Mouse (Mus musculus): ENCODE measurements around the gene Cep55.

Cep55 gene

DNA sequence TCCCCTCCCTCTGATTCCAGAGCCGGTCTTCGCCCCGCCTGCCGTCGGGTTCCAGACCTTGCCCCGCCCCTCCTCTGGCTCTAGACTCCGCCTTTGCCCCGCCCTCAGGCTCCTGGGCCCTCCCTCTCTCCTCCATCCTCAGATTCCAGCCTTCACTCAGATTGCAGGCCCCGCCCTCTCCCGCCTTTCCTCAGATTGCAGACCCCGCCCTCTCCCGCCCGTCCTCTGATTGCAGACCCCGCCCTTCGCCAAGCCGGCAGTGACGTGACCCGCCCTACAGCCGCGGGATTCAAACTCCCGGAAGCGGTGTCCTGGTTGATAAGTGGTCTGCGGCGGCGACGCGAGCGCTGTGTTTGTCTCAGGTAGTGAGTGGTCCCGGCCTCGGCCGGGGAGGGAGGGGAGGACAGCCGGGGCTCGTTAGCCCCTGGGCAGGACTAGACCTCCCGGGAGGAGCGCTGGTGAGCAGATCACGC, at the start of gene Cep55:
Gene Cep55, plus strand, starts transcription at position 292 of the 473 bp plus-strand sequence.
- peak; percentile 95 for DNase-seq (ENCODE audit: low read depth)

DNA sequence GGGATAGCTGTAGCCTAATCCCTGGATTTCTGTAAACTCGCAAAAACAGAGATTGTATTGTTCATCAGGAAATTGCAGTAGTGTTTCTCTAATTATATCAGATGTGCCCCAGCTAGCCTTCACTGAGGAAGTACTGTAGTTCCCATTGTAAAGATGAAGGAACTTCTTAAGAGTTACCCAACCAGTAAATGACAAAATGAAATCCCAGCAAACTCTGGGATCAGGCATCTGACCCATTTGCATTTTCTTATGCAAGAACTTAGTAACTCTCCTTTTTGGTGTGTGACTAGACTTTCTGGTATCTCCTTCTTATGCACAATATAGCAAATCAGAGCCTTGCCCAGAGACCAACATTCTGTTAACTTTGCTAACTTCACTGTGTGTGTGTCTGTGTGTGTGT, 43.4 kb upstream of the Cep55 start:
- no peak for DNase-seq (ENCODE audit: low read depth)

DNA sequence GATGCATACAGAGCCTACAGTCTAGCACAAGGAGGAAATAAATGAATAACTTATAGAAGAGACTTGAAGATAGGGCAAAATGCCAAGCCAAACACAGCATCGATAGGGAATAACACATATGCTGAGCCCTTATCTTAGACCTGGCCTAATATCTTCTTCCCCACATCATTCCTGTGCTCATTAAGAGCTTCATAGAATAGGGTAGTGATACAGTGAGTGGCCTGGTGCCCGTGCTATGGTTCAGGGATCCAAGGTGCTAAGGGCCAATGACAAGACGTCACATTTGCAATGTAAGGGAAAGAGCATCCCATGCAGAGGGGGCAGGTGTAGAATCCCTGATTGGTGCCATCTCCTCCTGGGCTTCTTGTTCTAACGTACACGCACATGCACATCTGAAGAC, 40.4 kb upstream of the Cep55 start:
- no peak for DNase-seq (ENCODE audit: low read depth)

DNA sequence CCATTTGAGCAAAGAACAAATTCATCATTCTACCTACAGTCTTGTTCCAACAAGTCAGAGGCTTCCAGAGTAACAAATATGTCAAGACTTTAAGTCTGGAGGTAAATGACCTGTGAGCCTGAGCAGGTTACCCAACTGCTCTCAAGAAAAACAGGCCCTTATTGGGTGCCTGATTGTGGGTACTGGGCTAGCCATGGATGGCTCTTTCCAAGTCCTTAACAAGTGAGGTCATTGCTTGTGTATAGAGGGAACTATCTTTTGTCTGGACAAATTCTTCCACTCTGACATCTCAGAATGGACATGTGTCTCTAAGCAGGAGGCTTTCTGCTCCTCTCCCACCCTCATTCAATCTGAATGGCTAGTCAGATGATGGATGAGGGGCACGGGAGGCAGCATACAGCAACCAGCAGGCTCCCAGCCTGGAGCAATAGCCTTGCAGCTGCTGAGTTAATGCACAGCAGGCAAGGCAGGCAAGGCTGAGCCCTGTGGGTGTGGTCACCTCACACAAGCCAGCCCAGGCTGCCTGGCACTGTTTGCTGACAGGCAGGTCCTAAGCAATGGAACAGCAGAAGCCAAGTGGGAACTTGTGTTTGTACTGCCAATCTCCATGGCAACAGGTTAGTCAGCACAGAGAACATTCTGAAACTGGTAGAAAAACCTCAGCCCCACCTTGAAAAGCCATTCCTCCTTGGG, 39.5 kb upstream of the Cep55 start:
- DNase-seq (ENCODE audit: low read depth): peak; percentile 47

DNA sequence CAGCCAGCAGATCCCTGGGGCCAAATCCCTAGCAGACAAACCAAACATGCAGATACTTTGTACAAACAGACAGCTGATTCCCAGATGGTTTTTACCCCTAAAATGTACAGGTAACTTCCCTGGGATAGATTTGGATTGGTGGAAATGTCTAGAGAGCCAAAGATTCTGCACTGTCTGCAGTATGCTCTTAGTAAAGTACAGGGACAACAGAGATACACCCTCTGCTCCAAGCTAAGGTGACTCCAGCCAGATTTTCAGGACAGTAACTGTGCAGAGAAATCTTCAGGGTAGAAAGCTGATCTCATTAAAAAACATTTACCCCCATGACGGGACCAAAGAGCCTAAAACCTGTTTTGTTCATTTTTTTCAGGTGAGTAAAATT, 38.9 kb upstream of the Cep55 start:
- DNase-seq (ENCODE audit: low read depth): no peak

DNA sequence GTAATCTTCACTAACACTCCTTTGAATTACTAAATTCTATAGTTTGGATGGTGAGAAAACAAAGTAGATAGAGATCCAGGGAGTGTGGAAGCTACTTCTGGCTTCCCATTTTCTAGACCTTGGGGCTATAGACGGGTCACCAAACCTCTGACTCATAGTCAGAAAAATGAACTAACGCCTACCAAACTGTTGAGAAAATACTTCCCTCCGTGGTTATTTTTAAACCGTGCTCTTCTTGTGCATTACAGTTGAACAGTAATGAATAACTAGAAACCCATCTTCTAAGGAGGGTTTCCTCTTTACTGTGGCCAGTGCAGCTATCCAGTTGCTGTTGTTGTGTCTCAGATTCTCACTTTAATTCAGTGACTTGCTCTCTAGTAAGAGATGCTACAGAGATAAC, 32.1 kb upstream of the Cep55 start:
- DNase-seq (ENCODE audit: low read depth): peak; percentile 29

DNA sequence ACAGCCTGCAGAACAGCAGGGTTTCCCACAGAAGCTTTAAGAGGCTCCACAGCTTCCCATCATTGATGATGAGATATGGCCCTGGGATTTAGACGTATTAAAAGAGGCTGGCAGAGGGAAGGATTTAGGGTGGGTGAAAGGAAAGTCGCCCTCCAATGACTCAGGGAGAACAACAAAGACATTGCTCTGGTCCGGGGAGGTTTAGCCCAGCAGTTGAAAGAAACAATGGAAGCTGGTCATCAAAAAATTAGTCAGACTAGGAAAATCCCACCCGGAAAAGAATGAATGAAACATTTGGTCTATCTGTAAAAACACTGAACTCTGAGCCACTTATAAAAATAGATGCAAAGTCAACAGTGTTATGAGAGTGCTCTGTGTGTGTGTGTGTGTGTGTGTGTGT, 31.2 kb upstream of the Cep55 start:
- DNase-seq (ENCODE audit: low read depth): no peak

DNA sequence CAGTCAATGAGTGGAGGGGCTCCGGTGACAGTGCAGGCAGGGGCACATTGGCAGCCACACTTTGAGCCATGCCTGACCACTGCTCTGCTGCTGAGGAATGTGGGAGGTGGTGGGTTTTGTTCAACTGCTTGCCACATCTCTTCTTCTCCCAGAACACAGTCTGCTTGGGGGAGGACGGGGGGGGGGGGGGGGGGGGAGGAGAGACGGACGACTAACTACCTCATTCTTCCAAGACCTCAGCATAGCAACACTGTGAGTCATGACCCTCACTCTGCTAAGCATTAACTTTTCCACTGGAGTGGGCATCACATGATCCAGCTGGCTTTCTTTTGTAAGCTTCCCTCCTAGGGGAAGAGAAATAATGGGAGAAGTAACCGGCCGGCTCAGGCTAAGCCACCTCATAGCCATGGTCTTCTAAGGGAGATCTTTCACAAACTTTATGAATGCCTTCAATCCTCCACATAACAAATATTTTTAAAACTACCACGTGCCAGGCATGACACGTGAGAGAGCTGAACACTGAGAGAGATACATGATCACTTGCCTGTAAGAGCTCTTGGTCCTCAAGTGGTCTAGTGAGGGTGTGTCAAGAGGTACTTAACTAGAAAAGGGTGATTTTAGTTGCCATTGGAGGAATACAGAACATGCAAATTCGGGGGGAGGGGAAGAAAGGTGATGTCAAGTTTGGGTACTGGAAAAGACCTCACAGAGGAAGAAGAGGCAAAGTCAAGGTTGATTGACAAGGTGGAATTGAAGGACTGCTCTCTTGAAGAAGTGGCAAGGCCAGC, 29.4 kb upstream of the Cep55 start:
- no peak for DNase-seq (ENCODE audit: low read depth)

DNA sequence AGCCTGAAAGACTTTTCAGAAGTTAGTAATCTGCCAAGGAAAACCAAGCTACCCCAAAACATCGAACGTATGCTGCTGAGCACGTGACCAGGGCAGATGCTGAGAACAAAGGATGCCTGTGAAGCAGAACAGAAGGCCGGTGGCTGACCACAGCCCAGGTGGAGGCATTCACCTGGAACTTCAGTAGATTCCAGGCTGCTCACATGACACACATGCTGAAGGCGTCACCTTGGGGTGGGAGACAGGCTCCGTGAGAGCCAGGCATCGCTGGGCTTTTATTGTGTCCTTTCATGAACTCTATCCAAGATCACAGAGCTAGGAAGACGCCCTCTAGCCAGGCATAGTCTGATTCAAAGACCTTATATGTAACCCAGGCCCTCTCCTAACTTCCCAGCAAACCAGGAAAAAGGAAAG, 28.6 kb upstream of the Cep55 start:
- DNase-seq (ENCODE audit: low read depth): no peak

DNA sequence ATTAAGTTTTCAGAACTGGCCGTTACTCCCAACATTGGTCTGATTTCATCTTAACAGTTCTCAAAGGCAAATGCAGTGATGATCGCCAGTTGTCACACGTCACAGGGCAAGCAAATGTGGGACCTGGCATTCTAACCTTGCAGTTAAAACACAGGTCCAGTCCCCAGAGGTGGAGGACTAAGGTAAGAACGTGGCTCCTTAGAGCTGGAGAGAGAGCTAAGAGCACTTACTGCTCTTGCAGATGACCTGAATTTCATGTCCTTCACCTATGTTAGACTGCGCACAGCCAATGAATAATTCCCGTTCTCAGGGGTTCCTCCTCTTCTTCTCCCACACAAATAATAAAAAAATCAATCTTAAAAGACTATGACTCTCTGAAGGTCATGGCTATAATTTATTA, 27.4 kb upstream of the Cep55 start:
- no peak for DNase-seq (ENCODE audit: low read depth)

DNA sequence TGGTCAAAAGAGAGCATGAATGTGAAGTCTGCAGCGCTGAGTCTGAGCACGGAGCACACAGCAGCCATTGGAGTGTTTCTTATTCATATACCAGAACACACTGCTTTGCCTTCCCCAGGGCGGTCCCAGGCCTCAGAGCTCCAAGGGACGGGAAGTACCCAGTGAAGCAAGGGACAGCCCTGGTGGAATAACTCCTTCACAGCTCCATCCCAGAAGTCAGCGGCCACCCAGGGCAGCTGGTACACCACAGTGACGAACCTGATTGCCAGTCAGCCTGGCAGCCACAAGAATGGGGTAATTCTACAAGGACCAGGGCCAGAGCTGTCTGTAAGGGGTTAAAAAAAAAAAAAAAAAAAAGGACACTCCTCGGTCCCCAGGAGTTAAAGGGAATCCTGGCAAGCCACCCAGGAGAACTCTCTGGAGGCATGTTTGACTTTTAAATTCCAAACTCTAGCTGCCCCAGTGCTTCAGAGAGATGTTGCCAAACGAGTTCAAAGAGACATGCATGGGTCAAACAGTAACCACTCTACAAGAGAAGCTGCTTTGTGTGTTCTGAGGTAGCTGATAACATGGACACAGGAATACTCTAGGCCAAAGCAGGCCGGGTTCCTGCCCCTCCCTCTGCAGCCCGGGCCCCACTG, 26.8 kb upstream of the Cep55 start:
- no peak for DNase-seq (ENCODE audit: low read depth)

DNA sequence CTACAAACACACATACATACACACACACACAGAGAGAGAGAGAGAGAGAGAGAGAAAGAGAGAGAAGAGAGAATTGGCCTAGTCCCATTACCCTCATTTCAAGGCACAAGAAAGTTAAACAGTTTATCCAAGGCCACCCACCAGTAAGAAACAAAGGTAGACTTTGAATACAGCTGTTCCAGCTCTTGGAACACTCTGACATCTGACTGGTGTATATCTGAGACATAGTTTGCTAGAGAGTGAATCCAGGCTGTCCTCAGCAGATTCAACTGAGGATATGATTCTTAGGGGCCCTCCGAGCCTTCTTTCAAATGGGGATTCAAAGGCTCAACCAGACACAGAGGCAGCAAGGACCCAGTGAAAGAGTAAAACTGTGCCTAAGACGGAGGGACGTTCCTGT, 25.5 kb upstream of the Cep55 start:
- no peak for DNase-seq (ENCODE audit: low read depth)

DNA sequence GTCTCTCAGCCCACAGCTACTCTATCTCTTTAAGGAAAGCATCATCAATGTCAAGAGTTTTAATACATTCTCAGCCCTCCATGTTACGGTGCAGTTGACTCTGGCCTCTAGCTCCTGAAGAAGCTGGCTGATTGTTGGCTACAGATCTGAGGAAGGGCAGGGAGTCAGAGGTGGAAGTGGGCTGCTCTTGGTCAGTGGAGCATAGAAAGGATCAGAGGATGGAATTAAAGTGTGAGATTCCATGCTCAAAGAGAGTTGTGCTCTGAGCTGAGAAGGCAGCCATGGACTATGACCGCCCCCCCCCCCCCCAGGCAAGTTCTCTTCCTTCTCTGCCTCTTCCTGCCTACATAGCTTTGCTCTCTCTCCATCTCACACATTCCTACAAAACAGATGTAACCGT, 24.9 kb upstream of the Cep55 start:
- no peak for DNase-seq (ENCODE audit: low read depth)

DNA sequence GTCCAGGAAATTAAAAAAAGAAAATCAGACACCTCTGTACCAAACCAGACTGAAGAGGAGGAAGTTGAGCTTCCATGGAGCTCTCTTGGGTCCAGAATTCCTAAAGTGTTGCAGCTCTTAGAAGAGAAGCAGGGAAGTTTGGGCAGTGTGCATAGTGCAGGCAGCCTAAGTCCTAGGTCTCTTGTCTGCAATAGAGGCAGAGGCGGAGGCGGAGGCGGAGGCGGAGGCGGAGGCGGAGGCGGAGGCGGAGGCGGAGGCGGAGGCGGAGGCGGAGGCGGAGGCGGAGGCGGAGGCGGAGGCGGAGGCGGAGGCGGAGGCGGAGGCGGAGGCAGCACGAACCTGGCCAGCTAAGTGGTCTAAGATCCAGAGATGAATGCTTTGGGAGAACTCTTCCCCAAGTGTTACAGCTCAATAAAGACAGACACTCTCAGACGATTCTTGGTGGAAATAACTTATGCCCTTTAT, 24.1 kb upstream of the Cep55 start:
- DNase-seq (ENCODE audit: low read depth): no peak

DNA sequence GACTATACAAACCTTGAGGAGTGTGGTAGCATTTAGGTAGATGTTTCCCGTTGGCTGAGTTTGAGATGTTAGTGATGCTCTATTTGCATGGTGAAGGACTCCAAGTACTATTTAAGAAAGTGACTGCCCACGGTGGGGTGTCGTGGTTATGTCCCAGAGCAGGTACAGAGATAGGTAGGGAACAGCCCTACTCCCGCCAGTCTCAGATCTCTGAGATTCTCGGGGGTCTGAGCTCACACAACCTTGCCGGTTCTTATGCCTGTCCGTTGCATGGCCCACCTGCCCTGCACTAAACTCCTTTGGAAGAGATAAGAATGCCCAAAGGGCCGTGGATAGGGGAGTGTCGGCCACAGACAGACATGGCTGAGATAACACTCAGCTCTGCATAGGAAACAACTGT, 23.7 kb upstream of the Cep55 start:
- DNase-seq (ENCODE audit: low read depth): no peak

DNA sequence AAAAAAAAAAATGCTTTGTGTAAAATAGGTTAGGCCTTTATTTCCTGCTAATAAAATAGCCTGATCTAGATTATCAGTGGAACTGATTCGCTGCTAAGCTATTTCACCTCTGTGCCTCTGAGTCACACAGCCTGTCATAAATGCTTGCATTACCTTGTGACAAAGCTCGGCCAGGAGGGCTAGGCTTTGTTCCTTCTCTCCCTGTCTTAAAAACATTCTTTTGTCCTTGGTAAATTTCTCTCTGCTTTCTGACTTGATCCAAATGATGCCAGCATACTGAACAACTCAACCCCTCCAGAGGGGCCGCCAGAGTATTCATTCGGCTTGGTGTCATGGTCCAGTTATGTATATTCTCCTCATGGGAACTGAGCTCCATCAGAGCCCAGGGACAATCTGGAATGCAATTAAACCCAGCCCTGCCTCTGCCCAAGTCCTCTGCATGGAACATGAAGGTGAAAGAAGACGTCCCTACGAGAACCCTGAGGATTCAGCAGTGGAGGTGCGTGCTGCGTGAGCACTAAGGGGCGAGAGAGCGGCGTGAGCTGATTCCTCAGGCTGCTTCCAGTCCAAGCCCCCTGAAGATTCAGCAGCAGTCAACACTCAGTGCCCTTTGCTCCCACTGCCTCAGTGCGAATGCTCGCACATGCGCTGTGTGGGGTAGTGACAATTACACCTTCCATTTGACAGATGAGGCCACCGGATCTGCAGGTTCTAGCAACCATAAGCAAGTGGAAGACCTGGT, 21.6 kb upstream of the Cep55 start:
- DNase-seq (ENCODE audit: low read depth): no peak

DNA sequence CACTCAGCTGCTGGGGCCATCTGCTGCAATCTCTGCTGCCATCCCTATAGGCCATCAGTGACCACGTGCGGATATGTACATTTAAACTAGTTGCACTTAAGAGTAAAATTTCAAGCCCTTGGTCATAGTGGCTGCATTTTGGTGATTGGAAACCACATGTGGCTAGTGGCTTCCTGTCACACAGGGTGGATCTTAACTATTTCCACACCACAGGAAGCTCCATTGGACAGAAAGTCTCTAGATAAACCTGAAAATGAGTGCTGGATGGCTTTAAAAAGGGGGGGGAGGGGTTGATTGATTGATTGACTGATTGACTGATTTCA, 21.1 kb upstream of the Cep55 start:
- DNase-seq (ENCODE audit: low read depth): no peak

DNA sequence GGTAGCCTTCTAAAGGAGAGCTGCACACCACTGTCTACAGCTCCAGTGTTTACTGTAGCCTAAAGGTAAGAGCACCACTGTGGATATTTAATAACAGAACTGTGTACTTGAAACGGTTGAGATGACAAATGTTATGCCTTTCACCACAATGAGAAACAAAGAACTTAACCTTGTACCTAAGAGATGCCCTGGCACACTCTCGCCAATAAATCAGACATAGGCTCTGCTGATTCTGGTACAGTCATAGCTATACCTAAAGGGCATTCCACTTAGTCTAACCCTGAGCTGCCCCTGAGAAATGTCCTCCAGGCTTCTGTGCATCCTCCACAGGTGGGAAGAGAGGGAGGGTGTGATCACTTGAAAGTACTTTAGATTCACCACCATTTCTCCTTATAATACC, 20.1 kb upstream of the Cep55 start:
- DNase-seq (ENCODE audit: low read depth): no peak

DNA sequence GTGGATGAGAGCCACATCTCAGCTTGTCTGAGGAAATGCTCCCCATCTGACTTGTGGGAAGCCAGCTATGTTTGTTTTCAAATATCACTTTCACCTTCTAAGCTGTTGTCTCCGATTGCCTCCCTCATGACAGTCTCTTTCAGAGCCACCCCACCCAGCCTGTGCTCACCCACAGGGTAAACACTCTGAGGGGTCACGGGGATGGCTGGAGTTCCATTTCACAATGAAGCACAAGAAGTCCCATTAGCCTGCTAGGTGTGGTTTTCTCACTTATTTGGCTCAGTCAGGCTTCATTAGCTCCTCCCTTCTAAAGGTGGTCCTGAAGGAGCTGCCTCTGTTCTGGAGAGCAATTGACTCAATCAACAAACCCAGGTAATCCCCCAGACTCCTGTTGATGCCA, 19.0 kb upstream of the Cep55 start:
- DNase-seq (ENCODE audit: low read depth): no peak

DNA sequence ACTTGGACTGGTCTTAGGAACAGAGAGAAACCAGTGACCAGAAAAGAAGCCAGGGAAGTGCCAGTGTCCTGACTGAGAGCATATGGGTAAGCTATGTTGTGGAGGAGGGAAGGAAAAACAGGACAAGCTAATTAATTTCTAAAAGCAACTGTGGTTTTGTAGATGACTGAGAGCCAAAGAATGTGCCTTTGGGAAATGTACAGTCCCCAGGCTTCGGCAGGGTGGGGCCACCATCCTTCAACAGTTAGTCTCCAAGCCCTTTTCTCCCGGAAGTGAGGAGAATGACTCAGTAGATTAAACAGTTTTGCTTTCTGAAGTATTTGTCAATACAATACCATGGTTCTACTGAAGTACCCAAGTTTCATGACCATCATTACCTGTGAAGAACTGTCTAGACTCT, 16.5 kb upstream of the Cep55 start:
- DNase-seq (ENCODE audit: low read depth): no peak

DNA sequence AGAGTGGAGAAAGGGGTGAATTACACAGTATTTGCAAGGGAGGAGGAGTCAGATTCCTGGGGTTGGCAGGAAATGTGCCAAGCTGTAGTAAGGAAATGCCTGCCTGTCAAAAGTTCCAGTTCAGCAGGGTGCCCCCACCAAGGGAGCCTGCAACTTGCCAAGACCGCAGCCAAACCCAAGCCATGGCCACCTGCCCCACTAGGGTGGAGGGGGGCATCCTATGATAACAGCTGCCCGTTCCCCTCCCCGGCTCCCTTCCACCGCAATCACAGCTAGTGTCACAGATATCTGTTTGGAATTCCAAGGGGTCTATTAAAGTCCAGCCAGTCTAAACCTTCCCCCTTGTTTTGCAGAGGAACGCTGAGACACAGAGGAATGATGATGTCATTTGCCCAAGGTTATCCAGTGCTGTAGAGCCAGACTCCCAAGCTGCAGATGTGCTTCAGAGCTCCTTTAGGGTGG, 12.5 kb upstream of the Cep55 start:
- DNase-seq (ENCODE audit: low read depth): no peak

DNA sequence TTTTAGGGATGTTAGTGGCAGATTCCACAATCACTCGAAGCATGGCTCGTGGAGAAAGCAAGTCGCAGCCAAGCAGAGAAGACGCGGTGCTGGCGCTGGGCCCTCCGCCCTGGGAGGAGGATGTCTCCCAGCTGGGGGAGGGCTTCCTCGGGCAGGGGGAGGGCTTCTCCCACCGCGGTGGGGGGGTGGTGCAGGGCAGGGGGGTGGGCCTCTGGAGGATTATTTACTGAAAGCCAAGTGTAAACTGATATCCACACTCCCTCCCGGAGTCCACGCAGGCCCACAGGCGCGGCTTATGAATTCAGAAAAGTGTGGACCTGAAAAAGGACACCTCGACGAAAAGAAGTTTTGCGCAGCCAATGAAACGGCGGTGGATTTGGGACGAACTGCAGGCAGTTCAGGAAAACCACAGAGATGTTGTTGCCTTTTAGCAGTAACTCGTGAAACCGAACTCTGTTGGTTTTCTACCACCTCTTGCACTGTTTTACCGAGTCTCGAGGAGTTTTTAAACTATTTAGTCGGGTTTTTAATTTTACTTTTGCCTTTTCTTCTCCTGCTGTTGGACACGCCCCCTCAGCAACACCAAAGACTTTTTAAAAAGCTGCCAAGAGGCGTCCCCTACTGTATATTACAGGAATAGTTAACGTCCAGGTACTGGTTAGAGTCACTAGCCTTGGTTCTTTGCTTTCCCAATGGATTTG, 11.4 kb upstream of the Cep55 start, which contains the start of gene Myof:
Gene Myof, minus strand, starts transcription at position 297 of the 701 bp plus-strand sequence.
- DNase-seq (ENCODE audit: low read depth): no peak
